Mouse (Mus musculus) limb, embryonic 11.5 days (tissue): ENCODE measurements around the gene Gpr139. TPM values are rescaled to one million over a fixed set of nuclear protein-coding genes. Genes with fewer than 3 reads are reported as not detected.
A peak's percentile ranks its signal among the peaks of the same experiment; 100 is the strongest.

Source experiments
- ATAC-seq: fragments of 200-750 bp; cut with Nextera tagmentation; 2 replicates; pipeline ENCODE4 v1.8.0; 2017; ENCODE audit warnings: low read depth; ENCODE audit not compliant: insufficient number of reproducible peaks, low FRiP score, low TSS enrichment
- DNase-seq: peaks from one replicate; pipeline ENCODE4 v3.0.0-alpha.2; 2015; ENCODE audit warnings: low spot score
- H3K27ac ChIP-seq: fragments of 300-500 bp; sonication (generic); replicated peaks from 2 replicates; pipeline ENCODE4 v1.5.1; 2014; ENCODE audit warnings: low read depth, mild to moderate bottlenecking, low read length
- H3K27me3 ChIP-seq: fragments of 300-500 bp; sonication (generic); 2 replicates; pipeline ENCODE4 v1.6.1; 2014; ENCODE audit warnings: mild to moderate bottlenecking, low read length, mixed read lengths; ENCODE audit not compliant: control insufficient read depth, insufficient read depth
- H3K36me3 ChIP-seq: fragments of 300-500 bp; sonication (generic); 2 replicates; pipeline ENCODE4 v1.6.1; 2014; ENCODE audit warnings: mild to moderate bottlenecking, low read length, moderate library complexity, mixed read lengths; ENCODE audit not compliant: control insufficient read depth, insufficient read depth
- H3K4me1 ChIP-seq: fragments of 300-500 bp; sonication (generic); 2 replicates; pipeline ENCODE4 v1.6.1; 2014; ENCODE audit warnings: low read length, mixed read lengths; ENCODE audit not compliant: control insufficient read depth, insufficient read depth
- H3K4me2 ChIP-seq: fragments of 300-500 bp; sonication (generic); 2 replicates; pipeline ENCODE4 v1.6.1; 2014; ENCODE audit warnings: low read depth, mild to moderate bottlenecking, moderate library complexity; ENCODE audit not compliant: severe bottlenecking
- H3K4me3 ChIP-seq: fragments of 300-500 bp; sonication (generic); 2 replicates; pipeline ENCODE4 v1.5.1; 2014; ENCODE audit warnings: low read depth, low read length
- H3K9ac ChIP-seq: fragments of 300-500 bp; sonication (generic); 2 replicates; pipeline ENCODE4 v1.6.1; 2014; ENCODE audit warnings: mild to moderate bottlenecking, low read length
- H3K9me3 ChIP-seq: fragments of 300-500 bp; sonication (generic); 2 replicates; pipeline ENCODE4 v1.6.1; 2016; ENCODE audit warnings: low read length; ENCODE audit not compliant: control insufficient read depth
- WGBS: fragments of 180-500 bp; shearing (Covaris S2); extraction: QIAGEN DNeasy Blood & Tissue Kit; methylation state at CpG from one replicate; pipeline ENCODE4 v1.1.7; 2014; 5-methylcytosine and 5-hydroxymethylcytosine counted together
- polyA plus RNA-seq: library from polyadenylated mRNA; unstranded; fragments of >200 nt; fragmentation: Nextera tagmentation; extraction: Ambion mirVana; gene quantifications from 2 replicates; pipeline ENCODE4 v1.2.1, GENCODE M21; 2014

The Gpr139 gene
- not detected in 2 replicates for polyA plus RNA-seq

- H3K9ac ChIP-seq = 0 out of 2 replicates have a peak within 1 kb of the TSS, but pooled peaks have one; percentile 22
- H3K27ac ChIP-seq = no peak within 1 kb of the TSS
- DNase-seq = peak; percentile 57
- WGBS = under 1% methylated on average over 46 of the region's 47 CpGs
- H3K4me2 ChIP-seq = peak within 1 kb of the TSS; percentile 77
- no peaks in the 10 kb centered on the region for H3K36me3 ChIP-seq
- no peaks in the 10 kb centered on the region for H3K4me1 ChIP-seq
- peak; percentile 88 for ATAC-seq
- peak within 1 kb of the TSS; percentile 40 for H3K4me3 ChIP-seq
- H3K9me3 ChIP-seq = no peaks in the 10 kb centered on the region
- H3K27me3 ChIP-seq = peaks cover 31% of the 10 kb centered on the region
Measured at GRCm38 (mm10) chr7:119184341-119185143, at the start of gene Gpr139. TSS of gene Gpr139 (minus strand) at chr7:119184603.

- no peaks in the 10 kb centered on the region for H3K27me3 ChIP-seq
- no peak overlapping the region for H3K27ac ChIP-seq
- ATAC-seq (no peak), DNase-seq (no peak)
- H3K4me1 ChIP-seq = no peaks in the 10 kb centered on the region
- H3K36me3 ChIP-seq = no peaks in the 10 kb centered on the region
- H3K4me3 ChIP-seq = no peak overlapping the region
- no peak overlapping the region for H3K4me2 ChIP-seq
- 68% methylated on average over 3 of the region's 3 CpGs for WGBS
- H3K9me3 ChIP-seq = no peaks in the 10 kb centered on the region
- H3K9ac ChIP-seq = no peak overlapping the region
Measured at GRCm38 (mm10) chr7:119230971-119231370, 46.6 kb upstream of the Gpr139 start.

GRCm38 (mm10) chr7:119222706-119223105 lies 38.3 kb upstream of the Gpr139 start:
- 90% methylated on average over 4 of the region's 4 CpGs for whole genome bisulfite sequencing

GRCm38 (mm10) chr7:119219121-119219520 lies 34.7 kb upstream of the Gpr139 start:
- 93% methylated on average over 2 of the region's 2 CpGs for WGBS

More at GRCm38 (mm10) chr7:119222706-119223105, 38.3 kb upstream of the Gpr139 start:
- DNase-seq (no peak), ATAC-seq (no peak)
- Histone ChIP-seq H3K4me2 (no peak overlapping the region), H3K4me3 (no peak overlapping the region), H3K27ac (no peak overlapping the region), H3K9me3 (no peaks in the 10 kb centered on the region), H3K36me3 (no peaks in the 10 kb centered on the region), H3K27me3 (no peaks in the 10 kb centered on the region), H3K4me1 (no peaks in the 10 kb centered on the region), H3K9ac (no peak overlapping the region)

GRCm38 (mm10) chr7:119207251-119207650 lies 22.8 kb upstream of the Gpr139 start:
- WGBS = 80% methylated on average over 3 of the region's 3 CpGs
- H3K27ac ChIP-seq = no peak overlapping the region
- no peaks in the 10 kb centered on the region for H3K27me3 ChIP-seq
- H3K4me1 ChIP-seq = no peaks in the 10 kb centered on the region
- no peak for DNase-seq
- no peak overlapping the region for H3K9ac ChIP-seq
- H3K9me3 ChIP-seq = no peaks in the 10 kb centered on the region
- no peaks in the 10 kb centered on the region for H3K36me3 ChIP-seq
- no peak for ATAC-seq
- no peak overlapping the region for H3K4me2 ChIP-seq
- H3K4me3 ChIP-seq = no peak overlapping the region

More at GRCm38 (mm10) chr7:119219121-119219520, 34.7 kb upstream of the Gpr139 start:
- Histone ChIP-seq H3K27ac (no peak overlapping the region), H3K4me2 (no peak overlapping the region), H3K9me3 (no peaks in the 10 kb centered on the region), H3K4me1 (no peaks in the 10 kb centered on the region), H3K9ac (no peak overlapping the region), H3K27me3 (no peaks in the 10 kb centered on the region), H3K4me3 (no peak overlapping the region), H3K36me3 (no peaks in the 10 kb centered on the region)
- DNase-seq (no peak), ATAC-seq (no peak)

GRCm38 (mm10) chr7:119186374-119186773 lies 2.0 kb upstream of the Gpr139 start:
- no peak overlapping the region for H3K27ac ChIP-seq
- no peak for ATAC-seq
- H3K36me3 ChIP-seq = no peaks in the 10 kb centered on the region
- H3K4me3 ChIP-seq = no peak overlapping the region
- H3K4me1 ChIP-seq = no peaks in the 10 kb centered on the region
- peaks cover 31% of the 10 kb centered on the region for H3K27me3 ChIP-seq
- 17% methylated on average over 11 of the region's 11 CpGs for WGBS
- no peaks in the 10 kb centered on the region for H3K9me3 ChIP-seq
- no peak overlapping the region for H3K4me2 ChIP-seq
- no peak overlapping the region for H3K9ac ChIP-seq
- DNase-seq = peak; percentile 52

GRCm38 (mm10) chr7:119185181-119185940 lies 958 bp upstream of the Gpr139 start:
- no peaks in the 10 kb centered on the region for H3K36me3 ChIP-seq
- H3K4me2 ChIP-seq = peak overlapping the region; percentile 77; the same call in 1 of the 2 replicates
- peaks cover 31% of the 10 kb centered on the region for H3K27me3 ChIP-seq
- no peak overlapping the region for H3K27ac ChIP-seq
- no peaks in the 10 kb centered on the region for H3K4me1 ChIP-seq
- 5% methylated on average over 23 of the region's 23 CpGs for WGBS
- H3K9ac ChIP-seq = no peak overlapping the region
- no peaks in the 10 kb centered on the region for H3K9me3 ChIP-seq
- DNase-seq (peak; percentile 23), ATAC-seq (no peak)
- H3K4me3 ChIP-seq = no peak overlapping the region

- Histone ChIP-seq H3K27me3 (peaks cover 31% of the 10 kb centered on the region), H3K4me1 (no peaks in the 10 kb centered on the region), H3K9ac (no peak overlapping the region), H3K9me3 (no peaks in the 10 kb centered on the region), H3K4me2 (no peak overlapping the region), H3K27ac (no peak overlapping the region), H3K4me3 (no peak overlapping the region), H3K36me3 (no peaks in the 10 kb centered on the region)
- DNase-seq (no peak), ATAC-seq (no peak)
- WGBS = 77% methylated on average over 4 of the region's 4 CpGs
Measured at GRCm38 (mm10) chr7:119181053-119181452, 3.4 kb downstream of the Gpr139 start.
